Comparison of ENCODE assay signal across 8 mouse cellular contexts in the genomic region with DNA sequence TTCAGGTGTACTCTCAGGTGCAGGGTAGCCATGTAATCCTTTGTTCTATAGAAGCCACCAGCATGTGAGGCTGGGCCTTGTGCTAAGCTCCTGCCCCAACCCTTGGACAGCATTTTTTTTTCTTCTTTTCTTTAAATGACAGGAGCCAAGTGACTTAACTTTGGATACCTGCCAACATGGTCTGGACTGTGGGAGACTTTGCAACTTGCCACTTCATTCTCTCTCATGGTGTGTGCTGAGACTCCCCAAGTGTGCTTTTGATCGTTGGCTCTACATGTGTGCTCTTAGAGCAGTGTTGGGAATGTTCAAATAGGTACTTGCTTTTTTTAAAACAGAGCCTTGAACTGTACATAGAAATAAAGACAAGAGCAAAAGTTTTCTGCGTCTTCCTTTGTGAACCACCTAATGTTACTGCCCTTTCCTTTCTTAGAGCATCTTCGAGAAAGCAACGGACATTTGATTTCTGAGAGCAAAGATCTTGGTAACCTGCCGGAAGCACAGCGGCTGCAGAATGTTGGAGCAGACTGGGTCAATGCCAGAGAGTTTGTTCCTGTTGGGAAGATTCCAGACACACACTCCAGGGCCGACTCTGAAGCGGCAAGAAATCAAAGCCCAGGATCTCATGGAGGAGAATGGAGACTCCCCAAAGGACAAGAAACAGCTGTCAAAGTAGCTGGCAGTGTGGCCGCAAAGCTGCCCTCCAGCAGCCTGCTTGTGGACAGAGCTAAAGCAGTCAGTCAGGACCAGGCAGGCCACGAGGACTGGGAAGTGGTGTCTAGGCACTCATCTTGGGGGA. TPM values are rescaled to one million over a fixed set of nuclear protein-coding genes. Genes with fewer than 3 reads are reported as not detected.
A peak's percentile ranks its signal among the peaks of the same experiment; 100 is the strongest.
DNase-seq lines count a peak whose midpoint lies in the region; ATAC-seq and TF ChIP-seq lines count a peak whose summit lies in the region.

No protein-coding gene starts in this region.

- H3K9me3 ChIP-seq in limb, embryonic 13.5 days: no peaks in the 10 kb centered on the region
- no peaks in the 10 kb centered on the region for H3K9me3 ChIP-seq in limb, embryonic 10.5 days (replicated peaks)
- H3K9me3 ChIP-seq in kidney, embryonic 14.5 days (ENCODE audit: control insufficient read depth, low read length): no peaks in the 10 kb centered on the region
- H3K9me3 ChIP-seq in midbrain, embryonic 10.5 days (replicated peaks): no peaks in the 10 kb centered on the region

- H3K36me3 ChIP-seq in limb, embryonic 13.5 days: peaks cover 6% of the 10 kb centered on the region; the same call in 1 of the 2 replicates
- H3K36me3 ChIP-seq in limb, embryonic 10.5 days: no peaks in the 10 kb centered on the region
- H3K36me3 ChIP-seq in kidney, embryonic 14.5 days (ENCODE audit: control insufficient read depth, insufficient read depth, low read length): no peaks in the 10 kb centered on the region
- peaks cover 21% of the 10 kb centered on the region for H3K36me3 ChIP-seq in myocyte (ENCODE audit: control insufficient read depth, insufficient read depth)
- no peaks in the 10 kb centered on the region for H3K36me3 ChIP-seq in midbrain, embryonic 10.5 days

- H3K4me2 ChIP-seq in limb, embryonic 13.5 days (replicated peaks): 0 out of 2 replicates have a peak overlapping the region, but pooled peaks have one; percentile 92
- H3K4me2 ChIP-seq in kidney, embryonic 14.5 days (replicated peaks; ENCODE audit: low read depth, low read length): peak overlapping the region; percentile 65
- H3K4me2 ChIP-seq in myocyte (ENCODE audit: low read depth): peak overlapping the region; percentile 61

- H3K4me1 ChIP-seq in limb, embryonic 13.5 days: peaks cover 20% of the 10 kb centered on the region
- peaks cover 11% of the 10 kb centered on the region for H3K4me1 ChIP-seq in limb, embryonic 10.5 days
- no peaks in the 10 kb centered on the region for H3K4me1 ChIP-seq in kidney, embryonic 14.5 days (ENCODE audit: control insufficient read depth, insufficient read depth, low read length)
- peaks cover 16% of the 10 kb centered on the region for H3K4me1 ChIP-seq in midbrain, embryonic 10.5 days

- peak; percentile 15 for TF ChIP-seq POLR2A in myocyte (IDR thresholded peaks at IDR 0.05; ENCODE audit: insufficient read length, low read depth)

- H3K4me3 ChIP-seq in limb, embryonic 13.5 days: no peak overlapping the region
- no peak overlapping the region for H3K4me3 ChIP-seq in limb, embryonic 10.5 days
- no peak overlapping the region for H3K4me3 ChIP-seq in kidney, embryonic 14.5 days (ENCODE audit: low read length)
- peak overlapping the region; percentile 94 for H3K4me3 ChIP-seq in myocyte
- H3K4me3 ChIP-seq in midbrain, embryonic 10.5 days: no peak overlapping the region

- 68% methylated on average over 10 of the region's 10 CpGs for WGBS in limb, embryonic 13.5 days
- WGBS in limb, embryonic 10.5 days: 86% methylated on average over 10 of the region's 10 CpGs
- 52% methylated on average over 10 of the region's 10 CpGs for WGBS in kidney, embryonic 14.5 days
- 85% methylated on average over 10 of the region's 10 CpGs for WGBS in midbrain, embryonic 10.5 days

- no peak overlapping the region for H3K9ac ChIP-seq in limb, embryonic 13.5 days
- no peak overlapping the region for H3K9ac ChIP-seq in kidney, embryonic 14.5 days (ENCODE audit: low read depth, low read length)

- peaks cover 28% of the 10 kb centered on the region for H3K79me2 ChIP-seq in myocyte (ENCODE audit: control insufficient read depth, insufficient read depth)

- 0 out of 2 replicates have a peak, but pooled peaks cover 2% of the 10 kb centered on the region for H3K27me3 ChIP-seq in limb, embryonic 13.5 days
- H3K27me3 ChIP-seq in limb, embryonic 10.5 days (ENCODE audit: low read depth, poor library complexity, severe bottlenecking): peaks cover 11% of the 10 kb centered on the region; the same call in 1 of the 2 replicates
- no peaks in the 10 kb centered on the region; the same call in 1 of the 2 replicates for H3K27me3 ChIP-seq in kidney, embryonic 14.5 days (ENCODE audit: control insufficient read depth, insufficient read depth, low read length)
- no peaks in the 10 kb centered on the region for H3K27me3 ChIP-seq in myocyte (ENCODE audit: control insufficient read depth, insufficient read depth, insufficient read length)
- peaks cover 41% of the 10 kb centered on the region for H3K27me3 ChIP-seq in midbrain, embryonic 10.5 days (ENCODE audit: low read depth, poor library complexity, severe bottlenecking)

- no peak overlapping the region for H3ac ChIP-seq in myocyte (ENCODE audit: control insufficient read depth, insufficient read length)

- H3K27ac ChIP-seq in limb, embryonic 13.5 days: no peak overlapping the region
- no peak overlapping the region for H3K27ac ChIP-seq in limb, embryonic 10.5 days
- no peak overlapping the region; the same call in 1 of the 2 replicates for H3K27ac ChIP-seq in kidney, embryonic 14.5 days (ENCODE audit: low read depth, low read length)
- H3K27ac ChIP-seq in midbrain, embryonic 10.5 days (replicated peaks): no peak overlapping the region

- ATAC-seq in limb, embryonic 13.5 days (ENCODE audit: low FRiP score, low read depth): no peak
- no peak for ATAC-seq in kidney, embryonic 14.5 days (ENCODE audit: low FRiP score, low TSS enrichment)

- DNase-seq in limb, embryonic 10.5 days (ENCODE audit: low spot score): no peak
- peak; percentile 15 to 35 for DNase-seq in heart, adult 9 months (ENCODE audit: low spot score in 2 of 2)
- DNase-seq in spleen, adult 12 weeks (ENCODE audit: low spot score): no peak
- DNase-seq in midbrain, embryonic 10.5 days (ENCODE audit: low spot score): no peak
- no peak for DNase-seq in spleen, postnatal 36 days (ENCODE audit: low spot score in 2 of 2)

TF ChIP-seq in myocyte, 11 proteins besides CTCF, POLR2A, EP300 and RAD21:
- TF ChIP-seq REST (IDR thresholded peaks at IDR 0.05; ENCODE audit: insufficient read depth, insufficient read length) (no peak), MYOD1 (IDR thresholded peaks at IDR 0.05; ENCODE audit: control insufficient read depth in 1 of 3, insufficient read length in 2 of 3, low read depth in 2 of 3) (peak in 1 of 3 experiments; percentile 16), MYOG (IDR thresholded peaks at IDR 0.05; ENCODE audit: control insufficient read depth in 1 of 3, insufficient read depth in 1 of 3, insufficient read length in 2 of 3, low read depth in 2 of 3) (peak in 1 of 3 experiments; percentile 40), TCF3 (IDR thresholded peaks at IDR 0.05; ENCODE audit: insufficient read length, low read depth) (no peak), POLR2AphosphoS2 (IDR thresholded peaks at IDR 0.05; ENCODE audit: insufficient read length, low read depth) (peak; percentile 32)
TF ChIP-seq in myocyte: peak in this region for 3.

RNA-seq across cellular contexts. Expression of a gene that starts 1.8 kb away (rescaled TPM):
- 17.0 and 17.5 TPM in 2 replicates for polyA plus RNA-seq in limb, embryonic 13.5 days (2015; fragmentation: Nextera tagmentation; extraction: Ambion mirVana)
- polyA plus RNA-seq in limb, embryonic 10.5 days (2016; fragmentation: Nextera tagmentation; extraction: Ambion mirVana): 7.9 and 8.6 TPM in 2 replicates
- polyA plus RNA-seq in kidney, embryonic 14.5 days (2014; fragmentation: Nextera tagmentation; extraction: Ambion mirVana): 16.1 and 22.4 TPM in 2 replicates
- 203 TPM for polyA plus RNA-seq in myocyte (2012; fragmentation: generic; extraction: Trizol)
- polyA plus RNA-seq in midbrain, embryonic 10.5 days (2016; fragmentation: Nextera tagmentation; extraction: Ambion mirVana): 6.7 and 7.5 TPM in 2 replicates

RNA-seq across cellular contexts. Expression of a gene that starts 49.8 kb away (rescaled TPM):
- polyA plus RNA-seq in limb, embryonic 13.5 days (2015; fragmentation: Nextera tagmentation; extraction: Ambion mirVana): not detected in 2 replicates
- polyA plus RNA-seq in limb, embryonic 10.5 days (2016; fragmentation: Nextera tagmentation; extraction: Ambion mirVana): not detected in 2 replicates
- polyA plus RNA-seq in kidney, embryonic 14.5 days (2014; fragmentation: Nextera tagmentation; extraction: Ambion mirVana): not detected in 2 replicates
- not detected for polyA plus RNA-seq in myocyte (2012; fragmentation: generic; extraction: Trizol)
- not detected in 2 replicates for polyA plus RNA-seq in midbrain, embryonic 10.5 days (2016; fragmentation: Nextera tagmentation; extraction: Ambion mirVana)

Comparison
In these comparisons a context has a peak if more than half of its experiments do, and no peak if none do; other contexts are left out.
1. DNase-seq: peak in heart, adult 9 months (2 of 2); none in limb, embryonic 10.5 days (single experiment), spleen, adult 12 weeks (single experiment), midbrain, embryonic 10.5 days (single experiment) and spleen, postnatal 36 days (0 of 2).
2. Peak in every context shown above with its lines, with median percentiles within 50 percentile points of each other: H3K4me2 ChIP-seq.